Mouse (Mus musculus) G1E-ER4 (cell line): ENCODE results near the gene Rcvrn. TPM values are rescaled to one million over a fixed set of nuclear protein-coding genes. Genes with fewer than 3 reads are reported as not detected.

Source experiments
- GATA1 ChIP-seq: IDR thresholded peaks from one replicate; pipeline ENCODE4 v1.8.0; 2012; ENCODE audit warnings: low read length, inconsistent platforms
- polyA plus RNA-seq: library from polyadenylated mRNA; stranded (reverse); fragments of >175 nt; gene quantifications from 2 replicates; pipeline ENCODE4 v1.2.3, GENCODE M21; 2012

Gene Rcvrn
- polyA plus RNA-seq, 1 experiment, result not detected

DNA sequence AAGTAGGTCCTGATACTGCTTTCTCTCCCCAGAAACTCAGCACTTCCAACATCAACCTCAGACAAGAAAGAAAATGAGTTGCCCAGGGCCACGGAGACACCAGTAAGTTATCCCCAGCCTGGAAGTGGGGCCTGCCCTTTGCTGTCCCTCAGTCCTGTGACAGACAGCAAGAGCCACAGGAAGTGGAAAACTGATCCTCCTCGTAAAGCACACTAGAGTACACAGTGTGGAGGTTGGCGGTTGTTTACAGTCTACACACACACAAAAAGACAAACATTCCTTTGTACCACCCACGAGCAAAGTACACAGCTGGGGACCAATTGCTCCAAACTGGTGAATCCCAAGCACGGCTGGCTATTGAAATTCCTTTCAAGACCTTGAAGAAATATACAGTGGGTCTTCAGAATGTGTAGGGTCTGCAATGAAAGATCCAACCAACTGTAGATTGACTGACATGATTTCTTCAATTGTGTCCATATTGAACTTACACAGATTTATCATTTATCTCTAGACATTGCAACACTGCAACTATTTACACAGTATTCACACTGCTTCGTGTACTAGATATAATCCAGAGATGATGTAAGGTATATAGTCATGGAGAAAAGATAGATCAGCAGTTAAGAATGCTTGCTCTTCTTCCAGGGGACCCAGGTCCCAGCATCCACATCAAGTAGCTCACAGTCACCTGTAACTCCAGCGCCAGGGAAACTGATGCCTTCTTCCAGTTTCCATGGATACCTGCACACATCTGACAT, 27.5 kb downstream of the Rcvrn start:
- no peak for TF ChIP-seq GATA1

DNA sequence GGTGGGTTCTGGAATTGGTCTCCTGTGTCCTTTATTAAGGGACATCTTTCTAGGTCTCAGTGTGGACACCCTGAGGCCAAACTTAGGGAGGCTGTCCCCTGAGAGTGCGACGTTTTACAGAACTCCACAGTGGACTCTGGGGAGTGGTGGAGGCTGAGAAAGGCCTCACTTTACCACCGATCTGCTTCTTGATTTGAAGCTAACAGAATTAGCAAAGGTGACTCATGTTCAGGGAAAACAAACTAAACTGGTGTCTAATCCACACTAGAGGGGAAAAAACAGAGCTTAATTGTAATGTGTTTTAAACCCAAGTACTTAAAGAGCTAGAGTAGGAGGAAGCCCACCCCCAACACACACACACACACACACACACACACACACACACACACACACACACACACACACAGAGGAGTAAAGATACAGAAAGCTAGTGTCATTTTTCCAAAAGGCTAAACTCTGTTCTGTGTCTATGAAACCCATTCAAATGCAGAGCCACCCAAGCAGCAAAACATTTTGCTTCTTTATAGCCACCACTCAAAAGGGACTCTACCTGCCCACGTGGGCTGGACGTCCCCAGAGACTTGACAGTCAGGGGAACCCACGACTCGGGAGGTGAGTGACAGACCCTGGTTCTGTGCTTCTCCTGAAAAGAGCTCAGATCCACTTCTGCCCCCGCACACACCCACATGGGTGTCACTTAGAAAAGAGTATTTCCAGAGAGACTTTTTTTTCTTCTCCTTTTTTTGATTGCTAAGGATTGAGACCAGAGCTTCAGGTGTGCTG, 28.3 kb downstream of the Rcvrn start:
- TF ChIP-seq GATA1, result no peak

DNA sequence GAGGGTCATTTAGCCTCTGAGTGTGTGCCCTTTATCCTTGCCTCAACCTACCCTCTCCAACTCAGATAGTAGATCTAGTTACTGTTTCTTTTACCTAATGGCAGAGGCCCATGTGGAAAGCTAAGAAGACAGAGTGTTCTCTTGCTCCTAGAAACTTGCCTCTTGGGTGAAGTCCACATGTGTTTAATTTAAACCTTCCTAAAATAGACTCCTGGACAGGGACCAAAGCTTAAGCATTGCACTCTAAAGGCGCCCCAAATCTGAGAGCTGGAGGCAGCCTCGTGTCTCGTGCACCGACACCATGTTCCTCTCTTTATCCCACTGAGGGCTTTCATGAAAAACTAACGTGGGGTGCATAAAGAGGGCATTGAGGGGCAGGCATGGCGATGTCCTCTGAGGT, 32.0 kb downstream of the Rcvrn start:
- no peak for TF ChIP-seq GATA1

DNA sequence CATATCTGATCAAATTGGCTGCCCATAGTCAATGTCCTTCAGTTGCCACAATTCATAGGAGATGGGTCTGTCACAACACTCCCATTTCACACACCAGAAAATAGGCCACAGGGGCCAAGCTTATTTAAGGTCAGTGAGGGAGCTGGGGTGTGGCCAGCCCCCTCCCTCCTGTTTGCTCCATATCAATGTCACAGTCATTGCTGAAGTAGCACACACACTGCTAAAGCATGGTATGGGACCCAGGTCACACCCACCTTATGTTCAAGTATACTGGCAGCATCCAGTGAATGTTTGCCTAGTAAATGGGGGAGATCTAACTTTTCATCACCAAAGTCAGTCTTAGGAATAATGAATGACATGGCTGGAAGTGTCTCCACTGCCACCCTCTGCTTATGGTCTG, 33.6 kb downstream of the Rcvrn start:
- no peak for TF ChIP-seq GATA1

DNA sequence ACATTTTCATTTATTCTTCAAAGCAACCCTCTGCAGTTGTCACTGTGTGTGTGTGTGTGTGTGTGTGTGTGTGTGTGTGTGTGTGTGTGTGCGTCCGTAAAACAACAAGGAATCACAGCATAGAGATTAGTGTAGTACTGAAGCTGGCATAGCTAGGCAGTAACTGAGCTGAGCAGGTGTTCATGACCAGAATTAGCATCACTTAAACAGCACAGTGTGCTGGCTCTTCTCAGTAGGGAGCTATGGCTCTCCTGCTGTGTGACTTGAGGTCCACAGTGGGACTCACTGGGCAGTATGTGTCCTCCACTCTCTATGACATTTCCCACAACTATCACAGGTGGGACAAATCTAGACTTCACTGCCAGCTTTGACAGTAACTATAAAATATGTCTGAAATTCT, 35.9 kb downstream of the Rcvrn start:
- TF ChIP-seq GATA1, result no peak

DNA sequence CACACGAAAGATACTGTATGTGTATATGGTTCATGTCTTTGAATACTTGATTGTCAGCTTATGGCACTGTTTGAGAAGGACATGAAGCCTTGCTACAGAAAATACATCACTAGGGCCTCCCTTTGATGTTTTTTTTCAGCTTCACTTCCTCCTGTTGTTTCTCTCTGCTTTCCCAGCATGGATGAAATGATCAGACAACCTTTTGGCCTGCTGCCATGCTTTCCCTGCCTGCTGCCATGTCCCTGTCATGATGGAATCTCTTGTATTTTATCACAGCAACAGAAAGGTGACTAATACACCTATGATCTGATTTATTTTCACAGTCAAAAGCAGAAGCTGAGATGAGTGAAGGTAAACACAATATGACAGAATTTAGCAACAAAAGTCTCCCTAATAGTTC, 38.6 kb downstream of the Rcvrn start:
- no peak for TF ChIP-seq GATA1

DNA sequence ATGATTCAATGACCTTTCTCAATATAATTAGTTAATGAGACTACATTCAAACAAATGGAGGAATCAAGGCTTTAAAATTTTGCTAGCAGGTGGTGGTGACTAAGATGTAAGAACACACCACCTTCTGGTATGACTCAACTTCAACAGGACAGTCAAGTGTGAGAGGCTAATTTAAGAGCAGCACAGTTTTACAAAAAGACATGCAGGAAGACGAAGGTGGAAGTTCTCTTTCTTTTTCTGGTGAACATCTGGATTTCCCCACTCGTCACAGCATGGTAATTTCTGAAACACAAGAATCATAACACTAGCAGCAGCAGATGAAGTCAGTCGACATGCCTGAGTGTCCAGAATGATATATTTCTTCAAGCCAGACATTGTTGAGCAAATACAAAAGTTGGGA, 39.5 kb downstream of the Rcvrn start:
- no peak for TF ChIP-seq GATA1

DNA sequence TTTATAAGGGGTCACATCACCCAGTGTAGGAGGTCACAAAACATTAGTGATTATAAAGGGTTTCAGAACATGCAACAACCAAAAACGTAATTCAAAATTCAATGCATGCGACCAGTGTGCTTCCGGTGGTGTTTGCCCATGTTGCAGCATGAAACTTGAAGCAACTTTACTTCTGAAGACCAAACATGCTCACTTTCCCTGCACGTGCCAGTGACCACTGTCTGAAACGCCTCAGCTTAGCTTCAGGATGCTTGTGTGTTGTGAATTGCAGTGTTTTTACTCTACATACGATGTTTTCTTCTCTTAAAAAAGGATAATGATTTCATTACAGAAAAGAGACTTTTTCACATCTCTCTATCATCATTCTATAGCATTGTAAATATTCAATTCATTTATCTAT, 43.2 kb downstream of the Rcvrn start:
- TF ChIP-seq GATA1, result no peak

DNA sequence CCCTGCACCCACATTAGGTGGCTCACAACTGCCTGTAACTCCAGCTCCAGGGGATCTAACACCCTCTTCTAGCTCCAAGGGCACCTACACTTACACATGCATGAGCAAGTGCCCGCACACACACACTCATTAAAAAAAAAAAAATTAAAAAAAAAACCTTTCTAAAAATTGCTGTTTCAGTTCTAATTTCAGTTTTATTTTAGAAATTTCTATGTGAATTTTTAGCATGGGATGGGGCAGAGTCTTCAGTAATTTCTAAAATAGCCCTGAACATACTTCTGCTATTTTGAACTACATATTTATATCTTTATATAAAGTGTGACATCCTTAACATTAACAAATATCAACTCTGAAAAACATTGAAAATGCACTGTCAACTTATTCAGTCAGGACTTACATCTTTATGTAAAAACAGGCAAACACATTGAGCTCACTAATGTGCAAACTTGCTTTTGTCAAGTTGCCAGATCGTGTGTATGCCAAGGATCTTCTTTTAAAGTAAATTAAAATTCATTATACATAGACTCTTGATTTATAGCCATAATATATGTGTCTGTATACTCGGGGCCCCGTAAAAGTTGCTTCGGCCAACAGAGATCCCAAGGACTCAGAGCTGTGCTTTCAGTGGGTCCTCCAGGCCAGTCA, 43.8 kb downstream of the Rcvrn start:
- no peak for TF ChIP-seq GATA1

DNA sequence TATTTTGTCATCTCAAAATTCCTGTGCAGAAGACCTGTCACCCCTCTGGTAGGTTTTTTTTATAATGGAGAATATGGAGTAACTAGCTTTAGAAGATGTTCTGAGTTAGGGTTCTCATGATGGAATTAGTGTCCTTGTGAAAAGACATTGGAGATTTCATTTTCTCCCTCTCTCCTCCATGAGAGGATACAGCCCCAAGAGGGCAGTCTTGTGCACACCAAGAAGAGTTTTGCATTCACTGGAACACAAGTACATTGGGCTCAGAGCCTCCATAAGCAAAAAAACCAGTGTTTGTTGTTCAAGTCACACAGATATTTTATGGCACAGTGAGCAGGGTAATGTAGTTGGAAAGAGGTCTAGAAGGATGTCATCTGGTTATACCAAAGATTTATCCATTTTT, 46.4 kb downstream of the Rcvrn start:
- TF ChIP-seq GATA1, result no peak

Other genes with a start within 250 kb of the Rcvrn start
- not detected in 2 replicates for gene Gas7, start 239.9 kb upstream of the Rcvrn start, polyA plus RNA-seq
- not detected in 2 replicates for gene Glp2r, start 75.8 kb downstream of the Rcvrn start, polyA plus RNA-seq
- gene Gsg1l2, start 79.3 kb downstream of the Rcvrn start, polyA plus RNA-seq, result not detected in 2 replicates
- gene Dhrs7c, start 102.9 kb downstream of the Rcvrn start, polyA plus RNA-seq, result not detected in 2 replicates
- not detected in 2 replicates for gene Usp43, start 226.8 kb downstream of the Rcvrn start, polyA plus RNA-seq